Mouse (Mus musculus): Measurements from ENCODE around the gene Ift80. TPM values are rescaled to one million over a fixed set of nuclear protein-coding genes. Genes with fewer than 3 reads are reported as not detected.
"Not testable (repeated sequence)": the region's sequence is repeated elsewhere in the genome, so short reads cannot be mapped to it uniquely, and the experiment has no call there.

The Ift80 gene
- total RNA-seq (2015) (8.0 and 10.8 TPM in 2 replicates), total RNA-seq (2017) (13.7 and 15.2 TPM in 2 replicates)

DNA sequence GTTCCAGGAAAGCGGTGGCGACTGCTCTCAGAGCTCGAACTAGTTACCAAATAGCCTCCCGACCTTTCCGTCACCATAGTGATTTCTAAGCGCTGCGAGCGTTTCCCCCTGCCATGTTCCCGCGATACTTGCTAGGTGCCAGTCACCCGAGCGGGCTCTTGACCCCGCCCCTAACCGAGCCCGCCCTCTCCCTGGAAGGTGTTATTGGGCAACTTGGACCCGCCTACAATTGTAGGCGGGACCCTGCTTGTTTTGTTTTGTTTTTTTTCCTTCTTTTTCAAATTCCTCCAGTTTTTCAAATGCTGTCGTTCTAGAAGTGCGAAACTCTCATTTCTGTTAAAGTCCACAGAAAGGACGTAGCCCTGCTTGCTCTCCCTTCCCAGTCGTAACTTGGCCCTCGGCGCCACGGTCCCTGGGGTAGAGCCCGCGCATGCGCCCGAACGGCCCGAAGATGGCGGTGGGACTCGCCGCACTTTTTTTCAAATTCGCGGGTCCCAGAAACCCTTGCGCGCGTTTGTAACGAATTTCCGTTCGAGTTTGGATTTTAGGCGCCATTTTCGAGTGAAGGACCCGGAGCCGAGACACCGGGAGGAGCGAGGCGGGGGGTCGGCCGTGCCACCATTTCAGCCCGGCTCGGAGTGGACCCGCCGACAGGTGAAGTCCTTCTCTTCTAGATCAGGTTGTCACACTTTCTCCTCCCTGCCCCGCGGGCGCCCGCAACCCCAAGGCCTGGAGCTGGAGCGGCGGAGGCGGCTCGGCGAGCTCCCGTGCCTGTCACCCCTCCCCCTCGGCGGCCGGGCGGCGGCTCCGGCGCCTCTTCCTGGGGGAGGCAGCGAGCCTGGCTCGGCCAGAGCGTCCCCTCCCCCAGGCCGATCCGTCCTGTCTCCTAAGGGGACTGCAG, at the start of gene Ift80, which contains the start of gene Smc4:
Gene Ift80 (minus strand): TSS at position 134 of the 901 bp plus-strand sequence.
Gene Smc4 (plus strand): TSS at position 302 of the 901 bp plus-strand sequence.
- peak; percentile 81 for ATAC-seq (ENCODE audit: poor library complexity, severe bottlenecking)

DNA sequence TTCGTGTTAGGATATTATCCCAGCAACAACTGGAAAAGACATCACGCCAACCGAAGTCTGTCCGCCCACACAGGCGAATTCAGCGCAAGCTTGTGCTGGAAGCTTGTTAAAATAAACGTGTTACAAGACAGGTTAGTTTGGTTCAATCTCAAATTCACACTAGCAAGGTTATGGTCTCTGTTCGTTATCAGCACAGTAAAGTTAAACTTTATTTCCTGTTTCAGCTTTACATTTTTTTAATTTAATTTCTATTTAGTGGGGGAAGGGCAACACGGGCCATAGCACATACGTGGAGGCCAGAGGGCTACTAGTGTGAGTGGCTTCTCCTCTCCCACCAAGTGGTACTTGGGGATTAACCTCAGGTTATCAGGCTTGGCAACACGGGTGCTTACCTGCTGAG, 47.5 kb upstream of the Ift80 start:
- no peak for ATAC-seq (ENCODE audit: poor library complexity, severe bottlenecking)

GRCm38 (mm10) chr3:69049011-69049410, 44.6 kb upstream of the Ift80 start:
- ATAC-seq (ENCODE audit: poor library complexity, severe bottlenecking), result no peak

GRCm38 (mm10) chr3:69047684-69048083, 43.3 kb upstream of the Ift80 start:
- ATAC-seq (ENCODE audit: poor library complexity, severe bottlenecking), result no peak

- no peak for ATAC-seq (ENCODE audit: poor library complexity, severe bottlenecking)
Measured at GRCm38 (mm10) chr3:69046509-69046908, 42.1 kb upstream of the Ift80 start.

- no peak for ATAC-seq (ENCODE audit: poor library complexity, severe bottlenecking)
Measured at GRCm38 (mm10) chr3:69045750-69046149, 41.4 kb upstream of the Ift80 start.

- peak; percentile 10 for ATAC-seq (ENCODE audit: poor library complexity, severe bottlenecking)
Measured at GRCm38 (mm10) chr3:69045400-69045703, 41.0 kb upstream of the Ift80 start.

DNA sequence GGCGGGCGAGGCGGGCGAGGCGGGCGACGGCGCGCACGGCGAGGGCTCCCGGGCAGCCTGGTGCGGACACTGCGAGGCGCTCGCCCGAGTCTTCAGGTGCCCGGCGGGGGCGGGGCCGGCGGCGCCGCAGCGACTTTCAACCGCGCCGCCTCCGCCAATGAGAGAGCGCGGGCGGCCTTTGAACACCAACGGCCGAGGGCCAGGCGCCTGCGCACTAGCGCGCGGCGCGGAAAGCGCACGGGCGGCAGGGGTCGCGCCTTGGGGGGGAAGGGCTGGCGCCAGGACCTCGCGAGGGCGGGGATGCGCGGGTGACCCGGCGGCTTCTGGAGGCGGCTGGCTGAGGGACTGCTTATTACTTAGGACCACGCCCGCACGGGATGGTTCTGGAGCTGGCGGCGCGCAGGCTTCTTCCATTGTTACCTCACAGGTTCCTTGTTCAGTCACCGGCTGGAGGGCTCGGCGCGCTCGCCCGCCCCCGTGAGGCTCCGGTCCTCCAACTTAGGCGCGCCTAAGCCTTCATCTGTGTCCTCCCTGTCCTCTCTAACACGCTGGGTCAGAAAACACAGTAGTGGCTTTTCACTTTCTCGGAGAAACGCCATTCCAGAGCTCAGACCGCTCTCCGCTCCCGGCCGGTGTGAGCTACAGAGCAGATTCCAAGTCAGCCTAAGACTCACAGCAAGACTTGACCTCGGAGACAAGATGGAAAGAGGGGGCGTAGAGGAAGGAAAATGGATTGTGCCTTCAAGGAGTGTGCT, 40.5 kb upstream of the Ift80 start, which contains the start of gene Trim59:
Gene Trim59 (minus strand): TSS at position 111 of the 755 bp plus-strand sequence.
- peak; percentile 83 for ATAC-seq (ENCODE audit: poor library complexity, severe bottlenecking)

- peak; percentile 41 for ATAC-seq (ENCODE audit: poor library complexity, severe bottlenecking)
Measured at GRCm38 (mm10) chr3:69044167-69044591, 39.8 kb upstream of the Ift80 start.

DNA sequence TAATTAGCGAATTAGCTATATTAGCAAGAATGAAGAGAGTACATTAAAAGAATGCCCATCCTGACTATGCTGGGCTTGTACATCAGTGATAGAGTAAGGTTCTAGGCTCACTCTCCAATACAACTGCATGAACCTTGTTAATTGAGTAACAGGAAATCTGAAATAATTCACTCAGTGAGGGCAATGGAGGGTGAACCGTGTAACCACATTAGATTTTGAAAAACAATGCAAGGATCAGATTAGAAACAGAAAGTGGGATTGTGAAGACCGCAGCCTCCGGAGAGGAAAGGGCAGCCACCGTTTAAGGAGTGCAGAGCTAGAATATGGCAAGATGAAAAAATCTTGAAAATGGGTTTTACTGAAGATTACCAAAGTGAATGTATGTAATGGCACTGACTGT, 36.9 kb upstream of the Ift80 start:
- 0 out of 2 replicates have a peak, but pooled peaks have one; percentile 10 for ATAC-seq (ENCODE audit: poor library complexity, severe bottlenecking)

DNA sequence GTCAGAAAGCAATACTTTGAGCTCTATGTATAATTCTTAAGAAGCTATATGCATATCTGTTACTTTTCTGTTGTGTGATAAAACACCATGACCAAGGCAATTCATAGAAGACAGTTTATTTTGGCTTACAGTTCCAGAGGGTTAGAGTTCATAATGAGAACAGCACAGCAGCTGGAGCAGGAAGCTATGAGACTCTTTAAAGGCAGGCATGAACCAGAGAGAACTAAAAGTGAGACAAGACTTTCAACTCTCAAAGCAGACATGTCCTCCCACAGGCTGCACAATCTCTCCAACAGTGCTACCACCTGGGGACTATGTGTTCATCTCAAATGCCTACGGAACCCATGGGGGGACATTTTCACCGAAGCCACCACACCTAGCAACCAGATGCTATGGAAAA, 35.7 kb upstream of the Ift80 start:
- ATAC-seq (ENCODE audit: poor library complexity, severe bottlenecking), result no peak

GRCm38 (mm10) chr3:69026133-69026783, 21.9 kb upstream of the Ift80 start:
- no peak for ATAC-seq (ENCODE audit: poor library complexity, severe bottlenecking)

DNA sequence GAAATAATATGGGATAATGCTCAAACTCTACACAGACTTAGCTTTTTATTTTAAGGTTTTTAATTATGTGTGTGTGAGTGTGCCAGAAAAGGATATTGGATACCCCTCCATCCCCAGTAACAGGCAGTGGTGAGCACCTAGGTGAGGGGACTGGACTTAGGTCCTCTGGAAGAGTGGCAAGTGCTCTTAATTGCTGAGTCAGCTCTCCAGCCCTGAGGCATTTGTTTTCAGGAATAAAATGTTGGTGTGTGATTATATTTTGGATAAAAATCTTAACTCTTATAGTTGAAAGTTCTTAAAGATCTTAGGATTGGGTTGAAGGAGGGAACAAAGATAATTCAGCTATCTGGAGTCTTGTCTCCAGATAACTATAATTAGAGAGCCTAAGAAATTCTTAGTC, 16.4 kb upstream of the Ift80 start:
- ATAC-seq (ENCODE audit: poor library complexity, severe bottlenecking), result no peak

GRCm38 (mm10) chr3:69020285-69020684, 15.9 kb upstream of the Ift80 start:
- peak; percentile 73 for ATAC-seq (ENCODE audit: poor library complexity, severe bottlenecking)

DNA sequence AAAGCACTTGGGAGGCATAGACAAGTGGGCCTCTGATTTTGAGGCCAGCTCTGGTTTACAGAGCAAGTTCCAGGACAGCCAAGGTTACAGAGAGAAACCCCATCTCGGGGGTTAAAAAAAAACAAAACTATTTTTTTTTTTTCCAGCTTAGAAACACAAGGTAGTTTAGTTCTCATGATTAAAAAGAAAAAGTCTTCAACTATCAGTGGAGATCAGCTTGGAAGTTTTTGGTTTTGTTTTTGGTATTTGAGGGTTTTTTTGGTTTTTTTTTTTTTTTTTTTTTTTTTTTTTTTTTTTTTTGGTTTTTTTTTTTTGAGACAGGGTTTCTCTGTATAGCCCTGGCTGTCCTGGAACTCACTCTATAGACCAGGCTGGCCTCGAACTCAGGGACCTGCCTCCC, 14.3 kb upstream of the Ift80 start:
- ATAC-seq (ENCODE audit: poor library complexity, severe bottlenecking), result not testable (repeated sequence)

- ATAC-seq (ENCODE audit: poor library complexity, severe bottlenecking), result peak; percentile 77
Measured at GRCm38 (mm10) chr3:69017181-69017580, 12.8 kb upstream of the Ift80 start.

- no peak for ATAC-seq (ENCODE audit: poor library complexity, severe bottlenecking)
Measured at GRCm38 (mm10) chr3:69008873-69009272, 4.5 kb upstream of the Ift80 start.

GRCm38 (mm10) chr3:69006246-69006760, 1.9 kb upstream of the Ift80 start:
- no peak for ATAC-seq (ENCODE audit: poor library complexity, severe bottlenecking)

DNA sequence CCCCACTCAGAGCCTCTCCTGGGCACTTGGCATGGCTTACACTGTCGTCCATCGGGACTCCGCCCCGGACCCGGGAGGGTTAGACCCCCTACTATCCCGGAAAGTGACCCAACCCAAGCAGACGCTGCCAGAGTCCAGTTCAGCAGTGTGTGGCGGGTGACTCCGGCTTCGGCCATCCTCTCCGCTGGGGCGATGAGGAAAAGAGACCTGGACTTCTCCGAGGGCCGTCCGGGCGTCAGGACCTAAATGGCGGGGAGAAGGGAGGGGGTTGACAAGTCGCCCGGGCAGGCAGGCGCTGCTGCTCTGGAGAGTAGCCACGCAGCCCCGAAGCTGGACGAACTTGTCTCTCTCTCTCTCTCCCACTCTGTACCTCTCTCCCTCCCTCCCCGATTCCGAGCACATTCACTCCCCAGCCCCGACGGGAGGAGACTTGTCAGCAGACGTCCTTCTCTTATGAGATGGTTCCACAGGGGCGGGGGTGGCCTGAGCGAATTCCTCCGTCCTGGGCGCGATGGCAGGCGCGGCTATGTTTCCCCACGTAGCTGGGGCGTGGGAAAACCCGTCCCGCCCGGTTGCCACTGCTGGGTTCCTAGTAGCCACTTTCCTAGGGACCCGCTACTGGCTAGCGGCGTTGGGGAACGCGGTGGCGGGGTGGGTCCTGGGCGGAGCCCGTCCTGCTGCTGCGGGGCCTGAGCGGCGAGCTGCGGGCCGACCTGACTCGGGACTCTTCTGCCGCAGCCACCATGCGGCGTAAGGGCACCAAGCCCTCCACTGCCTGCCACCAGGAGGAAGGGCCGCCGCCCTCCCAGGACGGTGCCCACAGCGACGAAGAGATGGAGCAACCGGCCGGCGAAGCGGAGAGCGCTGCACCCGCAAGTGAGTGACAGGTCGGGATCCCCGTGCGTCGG, 1.2 kb upstream of the Ift80 start:
- ATAC-seq (ENCODE audit: poor library complexity, severe bottlenecking), result peak; percentile 64

DNA sequence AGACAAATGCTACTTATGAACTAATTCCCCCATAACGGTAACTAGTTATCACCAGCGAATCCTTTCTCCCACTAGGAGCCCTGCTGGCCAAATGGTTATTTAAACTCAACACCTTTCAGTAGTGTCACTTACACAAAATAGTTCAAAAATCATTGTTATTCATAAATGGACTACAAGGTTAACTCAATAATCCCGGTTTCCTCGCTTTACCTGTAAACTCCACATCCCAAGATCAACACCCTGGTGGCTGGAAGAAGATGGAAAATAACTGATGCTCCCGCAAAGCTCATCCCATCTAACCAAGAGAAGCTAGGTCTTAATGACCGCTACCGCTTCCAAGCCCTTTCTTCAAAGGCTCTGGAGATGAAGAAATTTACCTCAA, 324 bp downstream of the Ift80 start:
- ATAC-seq (ENCODE audit: poor library complexity, severe bottlenecking), result no peak

All from megakaryocyte, adult 5-6 weeks (primary cell).